Mouse (Mus musculus) heart, postnatal 0 days (tissue): ENCODE results near the gene Lair1.

ENCODE experiments used
- CTCF ChIP-seq: IDR thresholded peaks from 2 replicates; pipeline ENCODE4 v1.5.1; 2016; ENCODE audit warnings: antibody characterized with exemption, control low read depth, low read depth
- EP300 ChIP-seq: IDR thresholded peaks from 2 replicates; pipeline ENCODE4 v1.6.1; 2016; ENCODE audit warnings: antibody characterized with exemption, low read depth

- TF ChIP-seq CTCF (no peak), EP300 (no peak)
Measured at GRCm38 (mm10) chr7:4071066-4071465, 8.1 kb upstream of the Lair1 start.
